ENCODE assay signal across 8 mouse cellular contexts in genomic region chr5:127241136-127241924, GRCm38 (mm10). TPM values are rescaled to one million over a fixed set of nuclear protein-coding genes. Genes with fewer than 3 reads are reported as not detected.
A peak's percentile ranks its signal among the peaks of the same experiment; 100 is the strongest.
DNase-seq lines count a peak whose midpoint lies in the region; ATAC-seq and TF ChIP-seq lines count a peak whose summit lies in the region.

Tmem132c (plus strand) TSS chr5:127241808.

- 3% methylated on average over 58 of the region's 58 CpGs for WGBS in cerebellum, adult 2 months
- under 1% methylated on average over 58 of the region's 58 CpGs for WGBS in forebrain, embryonic 16.5 days
- WGBS in heart, postnatal 0 days, result 2% methylated on average over 58 of the region's 58 CpGs

- peak; percentile 93 for ATAC-seq in forebrain, embryonic 16.5 days
- peak; percentile 71 for ATAC-seq in heart, postnatal 0 days (ENCODE audit: insufficient read depth, low read depth)

- H3K4me1 ChIP-seq in cerebellum, adult 2 months (ENCODE audit: control insufficient read depth, insufficient read depth, low read length), result no peaks in the 10 kb centered on the region
- peaks cover 27% of the 10 kb centered on the region for H3K4me1 ChIP-seq in forebrain, embryonic 16.5 days (replicated peaks; ENCODE audit: control insufficient read depth, insufficient read depth, low read length)
- H3K4me1 ChIP-seq in heart, postnatal 0 days (ENCODE audit: control insufficient read depth, insufficient read depth), result 0 out of 2 replicates have a peak, but pooled peaks cover 6% of the 10 kb centered on the region

- TF ChIP-seq POLR2A in cerebellum, adult 2 months (IDR thresholded peaks at IDR 0.05; ENCODE audit: borderline replicate concordance, insufficient read depth, low read length), result peak; percentile 66; the same call in 1 of the 2 replicates

- TF ChIP-seq EP300 in heart, postnatal 0 days (IDR thresholded peaks at IDR 0.05; ENCODE audit: low read depth), result no peak

- peak within 1 kb of the TSS; percentile 90 for H3K4me2 ChIP-seq in forebrain, embryonic 16.5 days (ENCODE audit: low read length)
- peak within 1 kb of the TSS; percentile 58 for H3K4me2 ChIP-seq in heart, postnatal 0 days (ENCODE audit: low read depth, low read length)

- H3K4me3 ChIP-seq in cerebellum, adult 2 months (replicated peaks; ENCODE audit: insufficient read depth, low read depth, low read length), result peak within 1 kb of the TSS; percentile 85
- peak within 1 kb of the TSS; percentile 69 for H3K4me3 ChIP-seq in forebrain, embryonic 16.5 days (replicated peaks; ENCODE audit: low read length)
- peak within 1 kb of the TSS; percentile 46 for H3K4me3 ChIP-seq in heart, postnatal 0 days (ENCODE audit: low read depth, low read length)

- H3K9me3 ChIP-seq in forebrain, embryonic 16.5 days (ENCODE audit: control insufficient read depth, low read length), result no peaks in the 10 kb centered on the region
- H3K9me3 ChIP-seq in heart, postnatal 0 days (replicated peaks; ENCODE audit: control insufficient read depth, low read length), result no peaks in the 10 kb centered on the region

- H3K27ac ChIP-seq in cerebellum, adult 2 months (ENCODE audit: insufficient read depth, low read length), result peak within 1 kb of the TSS; percentile 64; the same call in 1 of the 2 replicates
- no peak within 1 kb of the TSS for H3K27ac ChIP-seq in forebrain, embryonic 16.5 days (ENCODE audit: low read length)
- H3K27ac ChIP-seq in heart, postnatal 0 days (ENCODE audit: low read depth), result no peak within 1 kb of the TSS

- peak; percentile 90 for DNase-seq in Muller cell, postnatal 12 days (ENCODE audit: inconsistent ontology term)
- peak; percentile 91 to 93 for DNase-seq in cerebellum, adult 2 months
- no peak for DNase-seq in heart, postnatal 0 days (ENCODE audit: low spot score)
- DNase-seq in kidney, postnatal 4 days, result peak; percentile 85 to 89
- DNase-seq in lung, adult 18-20 months, result peak; percentile 66 to 72
- peak; percentile 69 for DNase-seq in ovary, postnatal 10 days (ENCODE audit: low spot score)
- no peak for DNase-seq in MN1 (ENCODE audit: low spot score)

- H3K9ac ChIP-seq in forebrain, embryonic 16.5 days (replicated peaks; ENCODE audit: low read depth, low read length), result peak within 1 kb of the TSS; percentile 62
- H3K9ac ChIP-seq in heart, postnatal 0 days (replicated peaks; ENCODE audit: low read depth, low read length), result no peak within 1 kb of the TSS

- H3K36me3 ChIP-seq in forebrain, embryonic 16.5 days (ENCODE audit: control insufficient read depth, insufficient read depth), result no peaks in the 10 kb centered on the region
- no peaks in the 10 kb centered on the region for H3K36me3 ChIP-seq in heart, postnatal 0 days (replicated peaks; ENCODE audit: control insufficient read depth, insufficient read depth, low read length)

- peaks cover 1% of the 10 kb centered on the region; the same call in 1 of the 2 replicates for H3K27me3 ChIP-seq in cerebellum, adult 2 months (ENCODE audit: control insufficient read depth, insufficient read depth, low read length)
- H3K27me3 ChIP-seq in forebrain, embryonic 16.5 days (replicated peaks; ENCODE audit: control insufficient read depth, insufficient read depth, low read length), result peaks cover 41% of the 10 kb centered on the region
- H3K27me3 ChIP-seq in heart, postnatal 0 days (ENCODE audit: control insufficient read depth, insufficient read depth, low read length), result peaks cover 62% of the 10 kb centered on the region

- no peak for TF ChIP-seq CTCF in cerebellum, adult 2 months (IDR thresholded peaks at IDR 0.05; ENCODE audit: borderline replicate concordance, insufficient read depth, low read depth, low read length)
- TF ChIP-seq CTCF in heart, postnatal 0 days (IDR thresholded peaks at IDR 0.05; ENCODE audit: low read depth), result no peak

RNA-seq across cellular contexts. Expression of gene Tmem132c, which starts in this region (rescaled TPM):
- polyA plus RNA-seq in cerebellum, adult 2 months (2012; rRNA removed), result 14.0 TPM in 2 replicates
- 4.8 and 5.9 TPM in 2 replicates for polyA plus RNA-seq in forebrain, embryonic 16.5 days (2015; fragmentation: Nextera tagmentation; extraction: Ambion mirVana)
- total RNA-seq in heart, postnatal 0 days (2014; rRNA removed; ENCODE audit: low replicate concordance), result 1.0 and 1.5 TPM in 2 replicates
- polyA plus RNA-seq in heart, postnatal 0 days (2015; fragmentation: Nextera tagmentation; extraction: Ambion mirVana), result 0.16 and 0.52 TPM in 2 replicates

Comparison
In these comparisons a context has a peak if more than half of its experiments do, and no peak if none do; other contexts are left out.
1. DNase-seq: peak in Muller cell, postnatal 12 days (single experiment), cerebellum, adult 2 months (2 of 2), kidney, postnatal 4 days (2 of 2), lung, adult 18-20 months (2 of 2) and ovary, postnatal 10 days (single experiment); none in heart, postnatal 0 days (single experiment) and MN1 (single experiment).
2. Peak in every context shown above with its lines, with median percentiles within 50 percentile points of each other: H3K4me3 ChIP-seq.